Mouse (Mus musculus): ENCODE measurements at regions not wholly inside any gene's neighbourhood (a gene's known extent, or its start where the extent isn't known, plus 50 kb on each side); places are given as distances from the start of the nearest gene placed in this dataset.

GRCm38 (mm10) chr7:39675124-39675846, 157.7 kb downstream of the Zfp619 start:
- Histone ChIP-seq H3K9me3 (no peaks in the 10 kb centered on the region), H3K27me3 (no peaks in the 10 kb centered on the region), H3K9ac (no peak overlapping the region), H3K4me2 (no peak overlapping the region), H3K36me3 (no peaks in the 10 kb centered on the region), H3K4me3 (no peak overlapping the region), H3K4me1 (no peaks in the 10 kb centered on the region), H3K27ac (no peak overlapping the region)
- no peak for ATAC-seq (ENCODE audit: insufficient number of reproducible peaks, low FRiP score, low TSS enrichment, low read depth)
- WGBS = 51% methylated on average over 8 of the region's 8 CpGs

- H3K9ac ChIP-seq = no peak overlapping the region
- H3K4me3 ChIP-seq = no peak overlapping the region
- H3K4me2 ChIP-seq = no peak overlapping the region
- H3K4me1 ChIP-seq = no peaks in the 10 kb centered on the region
- ATAC-seq (ENCODE audit: insufficient number of reproducible peaks, low FRiP score, low TSS enrichment, low read depth) = no peak
- H3K27ac ChIP-seq = no peak overlapping the region
- H3K27me3 ChIP-seq = no peaks in the 10 kb centered on the region
- H3K9me3 ChIP-seq = no peaks in the 10 kb centered on the region
- WGBS = 74% methylated on average over 1 of the region's 1 CpGs
- no peaks in the 10 kb centered on the region for H3K36me3 ChIP-seq
Measured at GRCm38 (mm10) chr7:39675847-39676238, 158.3 kb downstream of the Zfp619 start.

DNA sequence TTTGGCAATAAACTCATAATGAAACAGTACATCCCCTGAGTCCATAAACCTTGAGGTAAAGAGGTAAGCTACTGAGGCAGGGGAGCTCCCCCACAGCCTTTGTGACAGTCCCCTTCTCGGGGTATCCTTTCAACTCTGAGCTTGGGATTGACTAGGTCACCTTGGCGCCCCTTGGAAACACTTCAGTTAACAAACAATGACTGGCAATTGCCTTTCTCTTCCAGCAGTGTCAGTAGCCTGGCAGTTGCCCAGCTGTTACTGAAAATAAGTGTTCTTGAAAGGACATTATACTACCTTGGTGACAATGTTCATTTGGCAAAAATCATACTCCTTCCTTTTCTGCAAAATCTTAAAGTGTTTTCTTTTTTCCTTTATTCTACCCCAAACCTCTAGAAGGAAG, 162.8 kb downstream of the Zfp619 start:
- no peak for ATAC-seq (ENCODE audit: insufficient number of reproducible peaks, low FRiP score, low TSS enrichment, low read depth)
- Histone ChIP-seq H3K27me3 (no peaks in the 10 kb centered on the region), H3K9ac (no peak overlapping the region), H3K9me3 (no peaks in the 10 kb centered on the region), H3K4me1 (no peaks in the 10 kb centered on the region), H3K4me2 (no peak overlapping the region), H3K36me3 (no peaks in the 10 kb centered on the region), H3K27ac (no peak overlapping the region), H3K4me3 (no peak overlapping the region)
- WGBS = 54% methylated on average over 2 of the region's 2 CpGs

- 72% methylated on average over 2 of the region's 2 CpGs for whole genome bisulfite sequencing
- Histone ChIP-seq H3K9me3 (no peaks in the 10 kb centered on the region), H3K4me3 (no peak overlapping the region), H3K27me3 (no peaks in the 10 kb centered on the region), H3K9ac (no peak overlapping the region), H3K4me1 (no peaks in the 10 kb centered on the region), H3K36me3 (no peaks in the 10 kb centered on the region), H3K27ac (no peak overlapping the region), H3K4me2 (no peak overlapping the region)
- no peak for ATAC-seq (ENCODE audit: insufficient number of reproducible peaks, low FRiP score, low TSS enrichment, low read depth)
Measured at GRCm38 (mm10) chr7:39696589-39696988, 179.0 kb downstream of the Zfp619 start.

DNA sequence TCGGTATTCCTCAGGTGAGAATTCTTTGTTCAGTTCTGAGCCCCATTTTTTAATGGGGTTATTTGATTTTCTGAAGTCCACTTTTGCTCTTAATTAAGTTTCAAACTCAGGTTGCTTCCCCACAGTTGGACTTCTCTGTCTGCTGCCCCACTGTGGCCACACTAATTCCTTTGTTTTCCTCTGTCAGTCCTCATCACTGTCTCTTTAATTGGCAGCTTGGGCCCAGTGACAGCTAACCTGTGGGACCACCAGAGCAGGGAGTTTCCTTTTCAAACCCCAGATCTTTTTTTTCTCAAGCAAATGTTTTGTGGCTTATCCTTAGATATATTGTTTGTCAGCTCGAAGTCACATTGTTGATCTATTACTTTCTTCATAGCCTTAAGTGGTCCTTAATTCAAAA, 183.9 kb downstream of the Zfp619 start:
- H3K9ac ChIP-seq = no peak overlapping the region
- H3K4me3 ChIP-seq = no peak overlapping the region
- H3K27me3 ChIP-seq = no peaks in the 10 kb centered on the region
- no peak for ATAC-seq (ENCODE audit: insufficient number of reproducible peaks, low FRiP score, low TSS enrichment, low read depth)
- H3K27ac ChIP-seq = no peak overlapping the region
- H3K36me3 ChIP-seq = no peaks in the 10 kb centered on the region
- 85% methylated on average over 2 of the region's 2 CpGs for WGBS
- no peaks in the 10 kb centered on the region for H3K9me3 ChIP-seq
- no peaks in the 10 kb centered on the region for H3K4me1 ChIP-seq
- no peak overlapping the region for H3K4me2 ChIP-seq

DNA sequence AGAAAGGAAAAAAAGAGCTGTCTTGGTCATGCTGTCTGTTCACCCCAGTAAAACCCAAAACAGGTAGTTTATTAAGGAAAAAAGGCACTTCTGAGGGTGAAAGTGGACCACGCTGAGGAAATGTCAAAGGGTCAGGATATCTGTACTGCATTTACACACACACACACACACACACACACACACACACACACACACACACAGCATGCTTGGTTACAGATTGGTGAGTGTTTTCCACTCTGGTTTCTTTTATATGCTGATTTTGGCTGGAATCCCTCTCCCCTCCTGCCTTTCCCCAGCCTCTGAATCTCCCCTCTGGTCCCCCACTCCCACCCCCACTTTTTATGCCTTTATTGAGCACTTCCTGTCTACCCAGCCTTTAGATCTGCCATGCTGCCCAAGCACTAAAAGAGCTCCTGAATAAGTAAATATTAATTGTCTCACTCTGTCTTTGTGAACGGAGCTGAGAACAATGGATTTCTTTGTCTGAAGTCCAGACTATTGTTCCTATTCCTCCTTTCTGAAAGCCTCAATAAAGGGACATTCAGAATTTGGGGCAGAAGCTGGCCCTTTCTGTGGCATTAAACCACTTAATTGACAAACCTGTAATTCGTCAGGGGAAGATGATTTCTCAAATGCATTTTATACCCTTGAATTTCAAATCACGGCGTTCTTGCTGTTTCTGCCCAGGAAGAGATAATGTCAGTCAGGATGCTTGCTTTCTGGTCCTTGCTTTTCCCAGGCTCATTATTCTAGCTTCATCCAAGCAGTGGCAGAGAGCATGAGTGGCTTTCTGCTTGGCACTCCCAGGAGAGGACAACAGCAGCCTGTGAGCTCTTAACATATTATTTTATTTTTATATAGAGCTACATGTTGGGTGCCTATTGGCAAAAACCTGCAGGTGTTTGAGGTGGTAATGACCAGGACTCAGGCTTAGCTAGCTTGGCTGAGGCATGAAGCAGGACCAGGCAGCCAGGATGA, 187.8 kb downstream of the Zfp619 start:
- no peaks in the 10 kb centered on the region for H3K27me3 ChIP-seq
- H3K4me3 ChIP-seq = no peak overlapping the region
- H3K4me2 ChIP-seq = no peak overlapping the region
- no peak overlapping the region for H3K9ac ChIP-seq
- H3K36me3 ChIP-seq = no peaks in the 10 kb centered on the region
- H3K9me3 ChIP-seq = no peaks in the 10 kb centered on the region
- no peaks in the 10 kb centered on the region for H3K4me1 ChIP-seq
- H3K27ac ChIP-seq = no peak overlapping the region
- WGBS = 38% methylated on average over 5 of the region's 5 CpGs
- no peak for ATAC-seq (ENCODE audit: insufficient number of reproducible peaks, low FRiP score, low TSS enrichment, low read depth)

- no peak overlapping the region for H3K4me3 ChIP-seq
- H3K27ac ChIP-seq = no peak overlapping the region
- no peaks in the 10 kb centered on the region for H3K4me1 ChIP-seq
- no peaks in the 10 kb centered on the region for H3K36me3 ChIP-seq
- no peaks in the 10 kb centered on the region for H3K9me3 ChIP-seq
- no peak overlapping the region for H3K4me2 ChIP-seq
- H3K9ac ChIP-seq = no peak overlapping the region
- ATAC-seq (ENCODE audit: insufficient number of reproducible peaks, low FRiP score, low TSS enrichment, low read depth) = no peak
- H3K27me3 ChIP-seq = no peaks in the 10 kb centered on the region
- 66% methylated on average over 2 of the region's 2 CpGs for whole genome bisulfite sequencing
Measured at GRCm38 (mm10) chr7:39706606-39707005, 189.0 kb downstream of the Zfp619 start.

GRCm38 (mm10) chr7:39716340-39717150, 199.0 kb downstream of the Zfp619 start:
- ATAC-seq (ENCODE audit: insufficient number of reproducible peaks, low FRiP score, low TSS enrichment, low read depth) = no peak
- Histone ChIP-seq H3K4me3 (no peak overlapping the region), H3K36me3 (no peaks in the 10 kb centered on the region), H3K27ac (no peak overlapping the region), H3K9me3 (no peaks in the 10 kb centered on the region), H3K4me1 (no peaks in the 10 kb centered on the region), H3K27me3 (no peaks in the 10 kb centered on the region), H3K9ac (no peak overlapping the region), H3K4me2 (no peak overlapping the region)
- WGBS = 23% methylated on average over 11 of the region's 11 CpGs

- Histone ChIP-seq H3K4me2 (no peak overlapping the region), H3K36me3 (no peaks in the 10 kb centered on the region), H3K27me3 (no peaks in the 10 kb centered on the region), H3K4me1 (no peaks in the 10 kb centered on the region), H3K9me3 (no peaks in the 10 kb centered on the region), H3K27ac (no peak overlapping the region), H3K9ac (no peak overlapping the region), H3K4me3 (no peak overlapping the region)
- ATAC-seq (ENCODE audit: insufficient number of reproducible peaks, low FRiP score, low TSS enrichment, low read depth) = no peak
- 67% methylated on average over 12 of the region's 12 CpGs for WGBS
Measured at GRCm38 (mm10) chr7:39727935-39728557, 210.5 kb downstream of the Zfp619 start.

- no peak overlapping the region for H3K4me2 ChIP-seq
- no peaks in the 10 kb centered on the region for H3K9me3 ChIP-seq
- no peak overlapping the region for H3K4me3 ChIP-seq
- H3K9ac ChIP-seq = no peak overlapping the region
- no peaks in the 10 kb centered on the region for H3K27me3 ChIP-seq
- WGBS = 73% methylated on average over 7 of the region's 7 CpGs
- H3K36me3 ChIP-seq = no peaks in the 10 kb centered on the region
- H3K27ac ChIP-seq = no peak overlapping the region
- no peak for ATAC-seq (ENCODE audit: insufficient number of reproducible peaks, low FRiP score, low TSS enrichment, low read depth)
- H3K4me1 ChIP-seq = no peaks in the 10 kb centered on the region
Measured at GRCm38 (mm10) chr7:39728930-39729329, 211.4 kb downstream of the Zfp619 start.

DNA sequence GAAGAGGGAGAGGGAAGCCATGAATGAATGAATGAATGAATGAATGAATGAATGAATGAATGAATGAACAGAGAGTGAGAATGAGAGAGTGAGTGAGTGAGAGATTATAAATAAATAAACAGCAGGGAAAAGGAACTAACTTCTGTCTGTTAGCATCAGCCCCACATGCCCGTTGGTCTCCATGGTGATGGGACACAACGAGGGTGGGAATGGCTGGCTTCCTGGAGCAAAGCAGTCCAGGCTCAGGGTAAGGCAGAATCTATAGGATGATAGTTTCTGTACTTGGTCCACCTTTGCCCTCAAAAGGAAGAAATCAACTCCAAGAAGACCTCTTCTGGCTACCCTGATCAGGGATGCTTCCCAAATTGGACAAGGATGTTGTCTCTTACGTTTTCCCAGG, 212.2 kb downstream of the Zfp619 start:
- no peaks in the 10 kb centered on the region for H3K9me3 ChIP-seq
- no peaks in the 10 kb centered on the region for H3K27me3 ChIP-seq
- H3K4me2 ChIP-seq = no peak overlapping the region
- no peaks in the 10 kb centered on the region for H3K36me3 ChIP-seq
- no peaks in the 10 kb centered on the region for H3K4me1 ChIP-seq
- no peak for ATAC-seq (ENCODE audit: insufficient number of reproducible peaks, low FRiP score, low TSS enrichment, low read depth)
- H3K9ac ChIP-seq = no peak overlapping the region
- WGBS = 58% methylated on average over 3 of the region's 3 CpGs
- no peak overlapping the region for H3K4me3 ChIP-seq
- no peak overlapping the region for H3K27ac ChIP-seq

Measured in limb, embryonic 15.5 days (tissue).